Mouse (Mus musculus) midbrain, embryonic 16.5 days (tissue): ENCODE measurements around the gene E030018B13Rik. TPM values are rescaled to one million over a fixed set of nuclear protein-coding genes. Genes with fewer than 3 reads are reported as not detected.
A peak's percentile ranks its signal among the peaks of the same experiment; 100 is the strongest.

Experiments used
- ATAC-seq: fragments of 200-750 bp; cut with Nextera tagmentation; 2 replicates; pipeline ENCODE4 v1.8.0; 2017; ENCODE audit warnings: moderate TSS enrichment
- H3K27ac ChIP-seq: fragments of 300-500 bp; sonication (generic); 2 replicates; pipeline ENCODE4 v1.5.1; 2014; ENCODE audit warnings: mild to moderate bottlenecking, low read length, mixed read lengths
- H3K27me3 ChIP-seq: fragments of 300-500 bp; sonication (generic); 2 replicates; pipeline ENCODE4 v1.6.1; 2014; ENCODE audit warnings: low read depth, low read length, mixed read lengths; ENCODE audit not compliant: control insufficient read depth, insufficient read depth
- H3K36me3 ChIP-seq: fragments of 300-500 bp; sonication (generic); 2 replicates; pipeline ENCODE4 v1.6.1; 2014; ENCODE audit warnings: mild to moderate bottlenecking, low read length, moderate library complexity, mixed read lengths; ENCODE audit not compliant: control insufficient read depth, insufficient read depth
- H3K4me1 ChIP-seq: fragments of 300-500 bp; sonication (generic); 2 replicates; pipeline ENCODE4 v1.6.1; 2014; ENCODE audit warnings: mild to moderate bottlenecking, low read length, mixed read lengths; ENCODE audit not compliant: control insufficient read depth, insufficient read depth
- H3K4me2 ChIP-seq: fragments of 300-500 bp; sonication (generic); 2 replicates; pipeline ENCODE4 v1.6.1; 2014; ENCODE audit warnings: mild to moderate bottlenecking, low read length, mixed read lengths
- H3K4me3 ChIP-seq: fragments of 300-500 bp; sonication (generic); 2 replicates; pipeline ENCODE4 v1.5.1; 2014; ENCODE audit warnings: low read depth, mild to moderate bottlenecking, low read length, moderate library complexity, mixed read lengths
- H3K9ac ChIP-seq: fragments of 300-500 bp; sonication (generic); 2 replicates; pipeline ENCODE4 v1.6.1; 2014; ENCODE audit warnings: low read depth, low read length, mixed read lengths
- H3K9me3 ChIP-seq: fragments of 300-500 bp; sonication (generic); replicated peaks from 2 replicates; pipeline ENCODE4 v1.6.1; 2014; ENCODE audit warnings: mild to moderate bottlenecking, low read length, mixed read lengths; ENCODE audit not compliant: control insufficient read depth, poor library complexity, severe bottlenecking
- WGBS: fragments of 180-500 bp; shearing (Covaris S2); extraction: QIAGEN DNeasy Blood & Tissue Kit; methylation state at CpG from one replicate; pipeline ENCODE4 v1.1.7; 2014; 5-methylcytosine and 5-hydroxymethylcytosine counted together
- polyA plus RNA-seq: library from polyadenylated mRNA; unstranded; fragments of >200 nt; fragmentation: Nextera tagmentation; extraction: Ambion mirVana; gene quantifications from 2 replicates; pipeline ENCODE4 v1.2.1, GENCODE M21; 2015

The E030018B13Rik gene
- polyA plus RNA-seq, 1 experiment from 2014 or later = not detected

DNA sequence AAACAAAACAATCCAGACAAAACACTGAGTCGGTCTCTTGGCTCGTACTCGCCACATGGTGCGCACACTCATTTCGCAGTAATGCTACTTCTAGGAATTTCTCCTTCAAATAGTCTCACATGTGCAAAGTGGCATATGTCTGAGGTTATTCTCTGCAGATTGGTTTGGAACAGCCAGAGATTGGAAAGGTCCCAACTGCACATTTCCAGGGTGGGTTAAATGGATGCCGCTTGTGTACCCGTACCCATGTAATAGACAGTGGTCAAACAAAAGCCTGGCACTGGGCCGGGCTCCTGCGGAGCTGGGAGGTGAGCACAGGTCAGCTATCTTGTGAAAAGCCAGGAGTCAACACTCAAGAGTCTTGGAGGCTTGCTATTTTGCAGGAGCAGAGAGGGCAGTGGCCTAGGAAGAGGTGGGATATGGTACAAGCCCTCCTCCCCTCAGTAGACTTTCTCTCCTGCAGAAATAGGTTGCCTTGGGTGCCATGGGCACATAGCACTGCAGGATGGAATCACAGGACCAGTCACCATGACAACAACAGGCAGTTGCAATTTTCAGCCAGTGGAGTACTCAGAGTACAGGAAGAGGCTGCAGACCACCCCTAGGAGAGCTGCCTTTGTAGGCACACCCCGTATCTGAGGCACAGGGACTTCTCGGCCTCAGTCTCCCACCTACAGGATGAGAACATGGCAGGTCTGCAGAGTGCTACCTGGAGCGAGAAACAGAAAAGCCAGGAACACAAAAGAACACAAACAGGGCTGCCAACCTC, 41.4 kb downstream of the E030018B13Rik start:
- H3K4me2 ChIP-seq = no peak overlapping the region
- H3K9ac ChIP-seq = 0 out of 2 replicates have a peak overlapping the region, but pooled peaks have one; percentile 11
- peaks cover 22% of the 10 kb centered on the region for H3K4me1 ChIP-seq
- H3K36me3 ChIP-seq = no peaks in the 10 kb centered on the region
- H3K4me3 ChIP-seq = no peak overlapping the region
- WGBS = 51% methylated on average over 12 of the region's 12 CpGs
- peak; percentile 86 for ATAC-seq
- no peaks in the 10 kb centered on the region for H3K9me3 ChIP-seq
- peak overlapping the region; percentile 69 for H3K27ac ChIP-seq
- no peaks in the 10 kb centered on the region for H3K27me3 ChIP-seq

DNA sequence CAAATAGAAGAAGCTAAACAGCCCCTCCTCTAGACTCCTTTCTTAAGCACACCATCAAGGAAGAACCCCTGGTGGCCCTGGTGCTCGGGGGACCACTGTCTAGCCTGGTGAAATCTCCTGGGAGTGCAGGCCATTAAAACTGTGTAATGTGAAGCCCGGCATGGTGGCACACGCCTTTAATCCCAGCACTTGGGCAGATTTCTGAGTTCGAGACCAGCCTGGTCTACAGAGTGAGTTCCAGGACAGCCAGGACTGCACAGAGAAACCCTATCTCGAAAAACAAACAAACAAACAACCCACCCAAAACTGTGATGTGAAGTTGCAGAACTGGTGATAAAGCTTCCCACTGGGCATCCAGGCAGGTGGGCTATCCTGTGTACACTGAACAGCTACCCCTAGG, 47.0 kb downstream of the E030018B13Rik start:
- 71% methylated on average over 5 of the region's 5 CpGs for WGBS
- Histone ChIP-seq H3K27me3 (no peaks in the 10 kb centered on the region), H3K27ac (no peak overlapping the region)

DNA sequence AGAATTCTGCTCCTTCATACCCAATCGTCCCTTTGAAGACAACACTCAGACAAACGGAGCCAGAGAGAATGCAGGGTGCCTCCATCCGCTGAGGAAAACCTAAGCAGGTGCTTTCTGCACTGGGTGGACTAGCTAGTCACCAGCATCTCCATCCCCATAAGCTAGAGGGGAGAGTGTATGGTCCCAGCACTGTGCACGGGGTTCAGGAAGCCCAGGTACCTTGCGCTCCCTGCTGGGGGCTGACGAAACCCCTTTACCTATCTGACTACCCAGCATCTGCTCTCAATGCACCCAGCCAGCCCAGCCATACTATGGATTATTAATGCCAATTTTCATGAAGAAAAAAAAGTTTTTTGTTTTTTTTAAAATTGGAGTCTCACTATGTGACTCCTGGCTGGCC, 47.5 kb downstream of the E030018B13Rik start:
- 75% methylated on average over 6 of the region's 6 CpGs for WGBS
- Histone ChIP-seq H3K4me3 (no peak overlapping the region), H3K36me3 (no peaks in the 10 kb centered on the region), H3K27ac (no peak overlapping the region), H3K27me3 (no peaks in the 10 kb centered on the region), H3K4me2 (no peak overlapping the region), H3K4me1 (peaks cover under 1% of the 10 kb centered on the region), H3K9me3 (no peaks in the 10 kb centered on the region), H3K9ac (no peak overlapping the region)
- no peak for ATAC-seq

More for the DNA sequence above, 47.0 kb downstream of the E030018B13Rik start:
- H3K4me1 ChIP-seq = peaks cover 6% of the 10 kb centered on the region
- H3K4me2 ChIP-seq = no peak overlapping the region
- H3K36me3 ChIP-seq = no peaks in the 10 kb centered on the region
- no peaks in the 10 kb centered on the region for H3K9me3 ChIP-seq
- no peak overlapping the region for H3K4me3 ChIP-seq
- no peak for ATAC-seq
- no peak overlapping the region for H3K9ac ChIP-seq

DNA sequence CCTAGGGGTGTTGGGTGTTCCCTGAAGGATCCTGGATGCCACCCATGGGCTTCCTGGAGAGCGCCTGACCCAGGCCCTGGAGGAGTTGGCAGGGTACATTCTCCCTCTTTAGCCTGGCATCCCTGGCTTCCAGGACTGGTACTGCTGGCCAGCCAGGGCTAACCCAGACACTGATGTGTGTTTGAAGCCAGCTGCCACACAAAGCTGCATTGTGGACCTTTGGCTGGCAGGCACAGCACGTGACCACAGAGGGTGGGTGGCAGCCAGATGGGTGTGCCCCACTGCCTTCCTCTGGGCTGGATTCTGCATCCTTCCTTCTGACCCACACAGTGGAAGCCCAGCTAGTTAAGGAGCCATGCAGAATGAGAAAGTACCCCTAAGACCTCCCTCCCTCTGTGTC, 48.5 kb downstream of the E030018B13Rik start:
- H3K36me3 ChIP-seq = no peaks in the 10 kb centered on the region
- H3K9ac ChIP-seq = no peak overlapping the region
- H3K4me1 ChIP-seq = no peaks in the 10 kb centered on the region
- no peak overlapping the region for H3K4me3 ChIP-seq
- WGBS = 60% methylated on average over 2 of the region's 2 CpGs
- H3K27me3 ChIP-seq = no peaks in the 10 kb centered on the region
- H3K9me3 ChIP-seq = no peaks in the 10 kb centered on the region
- peak overlapping the region; percentile 35 for H3K27ac ChIP-seq
- H3K4me2 ChIP-seq = no peak overlapping the region
- peak; percentile 91 for ATAC-seq

DNA sequence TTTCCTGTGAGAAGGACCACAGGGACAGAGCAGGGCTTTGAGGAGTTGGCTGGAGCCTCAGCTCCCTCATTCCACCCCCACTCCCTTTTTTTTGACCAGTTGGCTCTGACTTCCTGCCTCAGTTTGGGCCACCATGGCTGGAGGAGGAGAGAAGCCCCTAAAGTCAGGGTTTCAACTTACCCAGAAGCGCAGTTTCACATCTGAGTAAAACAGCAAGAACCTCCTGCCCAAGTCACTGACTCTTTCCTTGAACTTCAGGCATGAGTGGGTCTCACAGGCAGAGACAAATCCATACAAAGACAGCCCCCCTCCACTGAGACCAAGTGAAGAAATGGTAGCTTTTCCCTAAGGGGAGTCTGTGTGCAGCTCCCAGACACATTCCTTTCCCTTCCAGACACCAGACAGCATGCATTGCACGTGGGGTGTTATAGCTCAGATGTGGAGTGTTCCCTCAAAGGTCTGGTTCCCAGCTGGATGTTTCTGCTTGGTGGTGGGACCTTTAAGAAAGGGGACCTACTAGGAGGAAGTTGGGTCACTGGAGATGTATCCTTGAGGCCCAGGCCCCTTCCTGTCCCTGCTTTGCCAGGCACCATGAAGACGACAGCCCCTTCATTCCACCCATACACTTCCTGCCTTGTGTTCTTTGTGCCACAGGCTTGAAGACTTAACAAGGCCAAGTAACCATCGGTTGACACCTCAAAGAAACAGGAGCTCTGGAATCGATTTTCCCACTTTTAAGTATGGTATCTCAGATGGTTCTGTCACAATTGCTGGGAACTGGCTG, 49.2 kb downstream of the E030018B13Rik start:
- ATAC-seq = no peak
- H3K9ac ChIP-seq = no peak overlapping the region

DNA sequence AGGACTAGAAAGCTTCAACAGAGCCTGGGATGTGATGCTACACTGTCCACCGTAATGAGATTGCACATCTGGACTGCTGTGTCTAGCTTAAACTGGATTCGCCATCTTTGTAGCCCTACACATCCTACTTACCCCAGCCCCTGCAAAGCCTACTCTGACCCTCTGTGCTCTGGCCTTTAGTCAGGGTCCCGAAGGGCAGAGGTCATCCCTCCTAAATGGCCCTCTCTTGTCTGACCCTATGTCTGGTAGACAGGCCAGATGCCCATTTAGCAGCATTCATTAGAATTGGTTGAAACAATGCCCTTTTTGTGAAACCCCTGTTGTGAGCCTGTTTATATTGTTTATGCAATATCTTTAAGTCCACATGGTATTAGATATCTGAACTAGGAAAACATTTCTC, 53.3 kb downstream of the E030018B13Rik start:
- ATAC-seq = no peak
- Histone ChIP-seq H3K4me3 (no peak overlapping the region), H3K27ac (no peak overlapping the region), H3K36me3 (no peaks in the 10 kb centered on the region), H3K4me2 (no peak overlapping the region), H3K27me3 (no peaks in the 10 kb centered on the region), H3K4me1 (no peaks in the 10 kb centered on the region), H3K9me3 (no peaks in the 10 kb centered on the region), H3K9ac (no peak overlapping the region)
- 70% methylated on average over 3 of the region's 3 CpGs for WGBS

More for the DNA sequence above, 49.2 kb downstream of the E030018B13Rik start:
- Histone ChIP-seq H3K4me3 (no peak overlapping the region), H3K4me2 (no peak overlapping the region), H3K9me3 (no peaks in the 10 kb centered on the region), H3K36me3 (no peaks in the 10 kb centered on the region), H3K27ac (peak overlapping the region; percentile 35), H3K4me1 (no peaks in the 10 kb centered on the region), H3K27me3 (no peaks in the 10 kb centered on the region)
- WGBS = 83% methylated on average over 5 of the region's 5 CpGs

Other genes with a start within 250 kb of the E030018B13Rik start
- 19.9 and 21.6 TPM in 2 replicates for gene Klf13, start 22.1 kb downstream of the E030018B13Rik start, polyA plus RNA-seq
- 0.15 and 0.20 TPM in 2 replicates for gene Trpm1, start 237.0 kb downstream of the E030018B13Rik start, polyA plus RNA-seq